Mouse (Mus musculus) layer of hippocampus, postnatal 25 days (tissue): ENCODE data around the gene Zfp617. TPM values are rescaled to one million over a fixed set of nuclear protein-coding genes. Genes with fewer than 3 reads are reported as not detected.
"Not testable (repeated sequence)": the region's sequence is repeated elsewhere in the genome, so short reads cannot be mapped to it uniquely, and the experiment has no call there.

Experiments used
- DNase-seq, 2 experiments: peaks; one replicate each; pipeline ENCODE4 v3.0.0; 2022; ENCODE audit warnings: mixed read lengths in 2 of 2, low spot score in 1 of 2; ENCODE audit errors: extremely low spot score in 1 of 2
- total RNA-seq, 2 experiments: library from RNA; stranded (reverse); gene quantifications; 2 replicates each; pipeline ENCODE4 v1.2.3; 2021

Zfp617 gene
- total RNA-seq, 2 experiments from 2014 or later = 25.6 to 30.8 TPM

GRCm38 (mm10) chr8:71951436-71952161 lies 43.2 kb downstream of the Zfp617 start:
- DNase-seq = no peak

- no peak for DNase-seq
Observed at GRCm38 (mm10) chr8:71952489-71952888, 44.1 kb downstream of the Zfp617 start.

GRCm38 (mm10) chr8:71952961-71953700 lies 44.7 kb downstream of the Zfp617 start:
- DNase-seq = not testable (repeated sequence)

GRCm38 (mm10) chr8:71954666-71955065 lies 46.2 kb downstream of the Zfp617 start:
- no peak for DNase-seq

- DNase-seq = no peak
Observed at GRCm38 (mm10) chr8:71960483-71960882, 52.0 kb downstream of the Zfp617 start.

GRCm38 (mm10) chr8:71961796-71962195 lies 53.4 kb downstream of the Zfp617 start:
- DNase-seq = no peak

GRCm38 (mm10) chr8:71964051-71964450 lies 55.6 kb downstream of the Zfp617 start:
- no peak for DNase-seq

GRCm38 (mm10) chr8:71965166-71965565 lies 56.7 kb downstream of the Zfp617 start:
- DNase-seq = no peak

- DNase-seq = no peak
Observed at GRCm38 (mm10) chr8:71966411-71966810, 58.0 kb downstream of the Zfp617 start.

- DNase-seq = no peak
Observed at GRCm38 (mm10) chr8:71967261-71967660, 58.8 kb downstream of the Zfp617 start.

GRCm38 (mm10) chr8:71968100-71968499 lies 59.7 kb downstream of the Zfp617 start:
- no peak for DNase-seq

- no peak for DNase-seq
Observed at GRCm38 (mm10) chr8:71968636-71969035, 60.2 kb downstream of the Zfp617 start.

- DNase-seq = peak in 1 of 2 experiments; percentile 11
Observed at GRCm38 (mm10) chr8:71971945-71972344, 63.5 kb downstream of the Zfp617 start.

- no peak for DNase-seq
Observed at GRCm38 (mm10) chr8:71974211-71974610, 65.8 kb downstream of the Zfp617 start.

- DNase-seq = no peak
Observed at GRCm38 (mm10) chr8:71981032-71981431, 72.6 kb downstream of the Zfp617 start.

GRCm38 (mm10) chr8:71981456-71981855 lies 73.0 kb downstream of the Zfp617 start:
- DNase-seq = no peak

Other genes starting within 250 kb of the Zfp617 start
- 100 to 1,000 TPM; 235 to 291 TPM for gene Unc13a, start 236.9 kb upstream of the Zfp617 start, total RNA-seq
- 1 to 10 TPM; 4.9 to 5.6 TPM for gene Jak3, start 232.3 kb upstream of the Zfp617 start, total RNA-seq
- 1 to 10 TPM in 1 of 2 experiments, under 1 TPM in 1; 0.98 to 3.3 TPM for gene Insl3, start 219.4 kb upstream of the Zfp617 start, total RNA-seq
- under 1 TPM; 0.42 to 0.47 TPM for gene B3gnt3, start 206.8 kb upstream of the Zfp617 start, total RNA-seq
- 100 to 1,000 TPM in 1 of 2 experiments, 10 to 100 TPM in 1; 88.0 to 106 TPM for gene Fcho1, start 182.9 kb upstream of the Zfp617 start, total RNA-seq
- gene Zfp709, start 26.6 kb upstream of the Zfp617 start, total RNA-seq = 1 to 10 TPM; 8.8 to 8.9 TPM
- gene Zfp882, start within 50 bp of the Zfp617 start, total RNA-seq = 10 to 100 TPM; 13.4 to 13.9 TPM
- gene Zfp961, start 42.4 kb downstream of the Zfp617 start, total RNA-seq = 10 to 100 TPM; 15.4 to 21.8 TPM
- not detected for gene Cyp4f18, start 101.0 kb downstream of the Zfp617 start, total RNA-seq
- gene Olfr372, start 132.6 kb downstream of the Zfp617 start, total RNA-seq = not detected
- not detected for gene Olfr373, start 174.5 kb downstream of the Zfp617 start, total RNA-seq
- not detected for gene Olfr374, start 198.4 kb downstream of the Zfp617 start, total RNA-seq
- 10 to 100 TPM; 26.2 to 27.5 TPM for gene Tpm4, start 226.3 kb downstream of the Zfp617 start, total RNA-seq